Mouse (Mus musculus) erythroblast, embryonic 14.5 days (primary cell): Measurements from ENCODE around the gene Olfml3. TPM values are rescaled to one million over a fixed set of nuclear protein-coding genes. Genes with fewer than 3 reads are reported as not detected.

Experiments
- H3K27me3 ChIP-seq: 2 replicates; pipeline ENCODE4 v1.6.1; 2012; ENCODE audit warnings: inconsistent platforms; ENCODE audit not compliant: control insufficient read depth
- H3K36me3 ChIP-seq: 2 replicates; pipeline ENCODE4 v1.6.1; 2012; ENCODE audit warnings: mild to moderate bottlenecking, inconsistent platforms; ENCODE audit not compliant: control insufficient read depth
- H3K4me1 ChIP-seq: 2 replicates; pipeline ENCODE4 v1.6.1; 2012; ENCODE audit warnings: inconsistent platforms; ENCODE audit not compliant: control insufficient read depth
- H3K4me3 ChIP-seq: replicated peaks from 2 replicates; pipeline ENCODE3; 2012; ENCODE audit warnings: moderate library complexity, mild to moderate bottlenecking, inconsistent platforms
- H3K9me3 ChIP-seq: 2 replicates; pipeline ENCODE4 v1.6.1; 2012; ENCODE audit warnings: low read length, inconsistent platforms, mixed read lengths; ENCODE audit not compliant: control insufficient read depth
- GATA1 ChIP-seq: IDR thresholded peaks from 2 replicates; pipeline ENCODE4 v1.6.1; 2012; ENCODE audit warnings: low read length, inconsistent platforms, mixed read lengths
- TAL1 ChIP-seq: IDR thresholded peaks from 3 replicates; pipeline ENCODE4 v1.6.1; 2012; ENCODE audit warnings: low read length, inconsistent platforms, mixed read lengths
- polyA plus RNA-seq: library from polyadenylated mRNA; stranded (reverse); fragments of >175 nt; gene quantifications from 2 replicates; pipeline ENCODE4 v1.2.3, GENCODE M21; 2012

Olfml3 gene
- 0.05 and 0.07 TPM in 2 replicates for polyA plus RNA-seq

- no peaks in the 10 kb centered on the region for H3K27me3 ChIP-seq
- peak within 1 kb of the TSS; percentile 27 for H3K4me3 ChIP-seq
- peaks cover 85% of the 10 kb centered on the region for H3K36me3 ChIP-seq
- no peaks in the 10 kb centered on the region for H3K9me3 ChIP-seq
- peaks cover 21% of the 10 kb centered on the region for H3K4me1 ChIP-seq
- no peak for TF ChIP-seq GATA1
- no peak for TF ChIP-seq TAL1
These were observed at the start of gene Olfml3 for GRCm38 (mm10) chr3:103737778-103738571. Gene Olfml3 (minus strand): TSS chr3:103738001.

- Histone ChIP-seq H3K36me3 (peaks cover 66% of the 10 kb centered on the region), H3K4me3 (peak overlapping the region; percentile 46), H3K27me3 (no peaks in the 10 kb centered on the region), H3K4me1 (peaks cover 72% of the 10 kb centered on the region), H3K9me3 (no peaks in the 10 kb centered on the region)
- TF ChIP-seq GATA1 (no peak), TAL1 (no peak)
These were observed 49.4 kb upstream of the Olfml3 start for GRCm38 (mm10) chr3:103787225-103787624.

- no peaks in the 10 kb centered on the region for H3K9me3 ChIP-seq
- H3K4me1 ChIP-seq, result peaks cover 83% of the 10 kb centered on the region
- no peaks in the 10 kb centered on the region for H3K27me3 ChIP-seq
- no peak for TF ChIP-seq GATA1
- TF ChIP-seq TAL1, result no peak
- peaks cover 91% of the 10 kb centered on the region for H3K36me3 ChIP-seq
- no peak overlapping the region for H3K4me3 ChIP-seq
These were observed 45.2 kb upstream of the Olfml3 start for GRCm38 (mm10) chr3:103782844-103783609.

- H3K4me1 ChIP-seq, result peaks cover 73% of the 10 kb centered on the region
- TF ChIP-seq TAL1, result no peak
- TF ChIP-seq GATA1, result no peak
- no peaks in the 10 kb centered on the region for H3K27me3 ChIP-seq
- H3K36me3 ChIP-seq, result peaks cover 95% of the 10 kb centered on the region
- no peak overlapping the region for H3K4me3 ChIP-seq
- H3K9me3 ChIP-seq, result no peaks in the 10 kb centered on the region
These were observed 43.0 kb upstream of the Olfml3 start for GRCm38 (mm10) chr3:103780777-103781176.

GRCm38 (mm10) chr3:103780271-103780670 lies 42.5 kb upstream of the Olfml3 start:
- no peak for TF ChIP-seq TAL1
- no peak for TF ChIP-seq GATA1
- no peaks in the 10 kb centered on the region for H3K9me3 ChIP-seq
- no peaks in the 10 kb centered on the region for H3K27me3 ChIP-seq
- H3K36me3 ChIP-seq, result peaks cover 96% of the 10 kb centered on the region
- H3K4me1 ChIP-seq, result peaks cover 73% of the 10 kb centered on the region
- H3K4me3 ChIP-seq, result no peak overlapping the region

GRCm38 (mm10) chr3:103779183-103779582 lies 41.4 kb upstream of the Olfml3 start:
- Histone ChIP-seq H3K27me3 (no peaks in the 10 kb centered on the region), H3K36me3 (peaks cover 97% of the 10 kb centered on the region), H3K4me3 (no peak overlapping the region), H3K9me3 (no peaks in the 10 kb centered on the region), H3K4me1 (peaks cover 66% of the 10 kb centered on the region)
- TF ChIP-seq TAL1 (no peak), GATA1 (no peak)

- H3K4me3 ChIP-seq, result no peak overlapping the region
- no peaks in the 10 kb centered on the region for H3K9me3 ChIP-seq
- H3K36me3 ChIP-seq, result peaks cover 97% of the 10 kb centered on the region
- H3K4me1 ChIP-seq, result peaks cover 64% of the 10 kb centered on the region
- no peak for TF ChIP-seq TAL1
- TF ChIP-seq GATA1, result no peak
- H3K27me3 ChIP-seq, result no peaks in the 10 kb centered on the region
These were observed 40.9 kb upstream of the Olfml3 start for GRCm38 (mm10) chr3:103778660-103779059.

- H3K4me1 ChIP-seq, result peaks cover 63% of the 10 kb centered on the region
- peaks cover 97% of the 10 kb centered on the region for H3K36me3 ChIP-seq
These were observed 40.1 kb upstream of the Olfml3 start for GRCm38 (mm10) chr3:103777940-103778339.

GRCm38 (mm10) chr3:103774009-103774408 lies 36.2 kb upstream of the Olfml3 start:
- Histone ChIP-seq H3K36me3 (peaks cover 100% of the 10 kb centered on the region), H3K4me3 (no peak overlapping the region), H3K4me1 (peaks cover 47% of the 10 kb centered on the region), H3K27me3 (no peaks in the 10 kb centered on the region), H3K9me3 (no peaks in the 10 kb centered on the region)
- TF ChIP-seq TAL1 (no peak), GATA1 (no peak)

More at GRCm38 (mm10) chr3:103777940-103778339, 40.1 kb upstream of the Olfml3 start:
- Histone ChIP-seq H3K27me3 (no peaks in the 10 kb centered on the region), H3K9me3 (no peaks in the 10 kb centered on the region), H3K4me3 (no peak overlapping the region)
- TF ChIP-seq TAL1 (no peak), GATA1 (no peak)
